Mouse (Mus musculus): Measurements from ENCODE around the gene B3gnt7.
A peak's percentile ranks its signal among the peaks of the same experiment; 100 is the strongest.

B3gnt7 gene

DNA sequence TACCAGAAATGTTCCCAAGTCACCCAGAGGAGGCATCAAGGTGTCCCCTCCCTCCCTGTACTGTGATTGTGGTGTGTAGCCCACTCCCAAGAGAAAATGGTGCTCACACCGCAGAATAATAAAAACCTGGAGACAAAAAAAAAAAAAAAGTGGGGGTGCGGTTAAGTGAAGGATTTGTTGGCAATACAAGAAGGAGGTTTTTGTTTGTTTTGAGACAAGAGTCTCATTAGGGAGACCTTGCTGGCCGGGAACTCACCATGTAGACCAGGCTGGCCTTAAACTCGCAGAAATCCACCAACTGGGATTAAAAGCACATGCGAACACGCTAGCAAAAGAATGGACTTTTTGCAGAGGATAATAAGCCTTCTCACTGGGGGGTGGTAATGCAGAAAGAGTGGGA, at the start of gene B3gnt7:
Gene B3gnt7, plus strand, starts transcription at position 301 of the 400 bp plus-strand sequence.
- DNase-seq = no peak

DNA sequence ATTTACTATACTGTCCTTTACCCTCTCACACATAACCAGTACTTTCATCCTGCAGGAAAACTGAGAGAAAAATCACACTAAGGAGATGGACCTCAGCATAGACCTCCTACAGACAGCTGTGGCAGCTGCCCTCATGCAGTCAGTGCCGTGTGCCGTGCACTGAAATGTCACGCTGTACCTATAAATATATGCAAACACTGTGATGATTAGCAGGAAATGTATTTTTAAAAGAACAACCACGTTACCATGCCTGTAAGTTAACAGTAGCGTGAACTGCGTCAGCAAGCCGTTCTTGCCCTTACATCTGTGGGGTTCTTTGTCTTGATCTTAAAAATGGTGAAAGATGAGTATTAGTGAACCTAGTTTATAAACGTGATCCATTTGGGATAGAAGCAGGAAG, 49.2 kb upstream of the B3gnt7 start:
- no peak for DNase-seq

GRCm38 (mm10) chr1:86256311-86256710, 46.3 kb upstream of the B3gnt7 start:
- DNase-seq = no peak

DNA sequence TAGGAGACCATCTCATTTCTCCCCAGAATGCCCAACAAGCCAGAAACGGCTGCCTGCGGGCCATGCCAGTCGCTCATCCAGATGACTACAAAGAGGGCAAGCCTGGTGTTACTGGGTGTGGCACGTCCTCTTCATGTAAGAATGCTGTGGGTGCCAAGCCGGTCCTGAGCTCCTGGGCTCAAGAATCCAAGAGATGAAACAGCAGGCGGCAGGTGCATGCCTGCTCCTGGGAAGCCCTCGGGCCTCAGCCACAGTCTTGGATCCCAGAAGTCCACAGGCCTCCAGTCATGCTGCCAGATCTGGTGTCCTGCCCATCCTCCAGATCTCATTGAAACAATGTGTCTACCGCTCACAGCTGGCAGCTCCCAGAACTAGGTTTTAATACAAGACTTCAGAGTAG, 45.4 kb upstream of the B3gnt7 start:
- no peak for DNase-seq

DNA sequence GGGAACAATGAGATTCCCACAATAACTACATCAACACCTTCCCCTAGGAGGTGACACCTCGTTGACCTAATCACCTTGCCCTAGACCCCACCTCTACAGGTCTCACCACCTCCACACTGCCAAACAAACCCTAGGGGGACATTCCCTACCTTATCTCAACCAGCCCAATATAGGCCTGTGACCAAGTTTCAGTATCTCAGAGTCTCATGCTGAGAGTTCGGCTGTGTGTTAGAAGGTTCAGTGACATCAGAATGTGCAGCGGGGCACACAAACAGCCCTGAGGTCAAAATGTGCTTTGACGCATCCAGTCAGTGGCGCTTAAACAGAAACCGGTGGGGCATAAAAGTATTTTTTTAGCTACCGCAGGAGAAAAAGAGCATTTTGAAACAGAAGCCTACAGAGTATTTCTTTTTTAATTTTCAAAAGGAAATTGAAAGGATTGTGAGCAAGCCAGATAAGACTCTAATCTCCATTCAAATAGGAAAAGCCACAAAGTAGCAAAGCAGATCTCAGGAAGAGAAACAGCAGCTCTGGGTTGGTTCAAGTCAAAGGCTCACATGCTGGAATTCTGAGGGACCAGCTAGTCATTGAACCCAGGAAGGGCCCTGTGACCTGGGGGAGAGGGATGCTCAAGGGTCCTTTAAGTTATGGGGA, 44.3 kb upstream of the B3gnt7 start:
- no peak for DNase-seq

DNA sequence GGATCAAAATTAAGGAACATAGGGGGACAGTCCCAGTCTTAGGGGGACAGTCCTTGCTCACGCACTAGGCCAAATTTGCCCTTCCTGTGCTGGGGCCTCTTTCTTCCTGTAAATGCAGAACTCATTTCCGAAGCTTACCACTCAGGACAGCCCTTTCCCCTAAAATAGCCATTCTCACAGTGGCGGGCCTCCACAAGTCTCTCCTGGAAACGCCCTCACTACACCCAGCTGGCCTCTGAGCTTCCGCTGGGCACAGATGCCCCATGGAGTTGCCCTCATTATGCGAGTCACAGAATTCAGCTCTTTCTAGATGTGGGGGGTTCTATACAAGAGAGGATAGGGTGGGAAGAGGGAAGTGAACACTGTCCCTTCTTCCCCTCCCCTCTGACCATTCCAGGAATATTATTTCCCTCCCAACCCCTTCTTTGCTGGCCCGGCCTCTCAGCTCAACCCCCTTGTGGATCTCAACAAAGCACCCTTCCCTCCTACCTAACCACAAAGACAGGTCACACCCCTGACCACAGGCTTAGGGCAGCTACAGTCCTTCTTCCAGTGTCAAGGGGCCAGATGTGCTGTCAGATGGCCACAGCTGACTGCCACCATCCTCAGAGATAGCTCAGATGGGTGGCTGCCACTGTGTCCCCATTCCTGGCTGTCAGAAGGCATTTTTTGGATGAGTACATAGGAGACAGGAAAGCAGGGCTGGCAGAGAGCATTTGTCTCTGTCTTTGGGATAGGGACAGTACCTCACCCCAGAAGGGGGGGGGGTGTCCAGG, 38.9 kb upstream of the B3gnt7 start:
- DNase-seq = no peak

- DNase-seq = peak in 1 of 2 experiments; percentile 14
Measured at GRCm38 (mm10) chr1:86265060-86265459, 37.6 kb upstream of the B3gnt7 start.

DNA sequence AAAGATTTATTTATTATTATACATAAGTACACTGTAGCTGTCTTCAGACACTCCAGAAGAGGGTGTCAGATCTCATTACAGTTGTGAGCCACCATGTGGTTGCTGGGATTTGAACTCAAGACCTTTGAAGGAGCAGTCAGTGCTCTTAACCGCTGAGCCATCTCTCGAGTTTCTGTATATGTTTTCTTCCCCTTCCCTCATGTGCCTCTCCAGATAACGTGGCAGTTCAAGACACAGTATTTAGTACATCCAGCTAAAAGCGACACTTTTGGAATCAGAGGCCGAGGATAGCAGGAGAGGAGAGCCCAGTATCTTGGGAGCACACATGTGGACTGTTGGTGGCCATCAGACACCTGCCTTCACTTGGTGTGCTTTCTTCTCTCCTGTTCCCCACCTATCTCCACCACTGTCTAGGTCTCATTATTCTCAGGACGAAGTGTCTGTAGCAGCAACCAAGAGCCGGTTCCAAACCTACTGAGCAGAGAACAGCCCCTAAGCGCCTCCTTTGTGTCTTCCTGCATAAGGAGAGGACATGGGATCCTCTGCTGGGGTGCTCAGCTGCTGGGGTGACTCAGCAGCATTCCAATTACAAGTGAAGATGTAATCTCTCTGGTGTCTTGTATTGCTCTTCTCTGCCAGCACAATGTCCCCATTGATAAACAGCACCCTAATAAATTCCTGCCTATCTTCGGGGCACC, 34.0 kb upstream of the B3gnt7 start:
- no peak for DNase-seq

- DNase-seq = no peak
Measured at GRCm38 (mm10) chr1:86269190-86269508, 33.5 kb upstream of the B3gnt7 start.

- DNase-seq = no peak
Measured at GRCm38 (mm10) chr1:86271707-86272106, 30.9 kb upstream of the B3gnt7 start.

GRCm38 (mm10) chr1:86277055-86277454, 25.6 kb upstream of the B3gnt7 start:
- DNase-seq = no peak

DNA sequence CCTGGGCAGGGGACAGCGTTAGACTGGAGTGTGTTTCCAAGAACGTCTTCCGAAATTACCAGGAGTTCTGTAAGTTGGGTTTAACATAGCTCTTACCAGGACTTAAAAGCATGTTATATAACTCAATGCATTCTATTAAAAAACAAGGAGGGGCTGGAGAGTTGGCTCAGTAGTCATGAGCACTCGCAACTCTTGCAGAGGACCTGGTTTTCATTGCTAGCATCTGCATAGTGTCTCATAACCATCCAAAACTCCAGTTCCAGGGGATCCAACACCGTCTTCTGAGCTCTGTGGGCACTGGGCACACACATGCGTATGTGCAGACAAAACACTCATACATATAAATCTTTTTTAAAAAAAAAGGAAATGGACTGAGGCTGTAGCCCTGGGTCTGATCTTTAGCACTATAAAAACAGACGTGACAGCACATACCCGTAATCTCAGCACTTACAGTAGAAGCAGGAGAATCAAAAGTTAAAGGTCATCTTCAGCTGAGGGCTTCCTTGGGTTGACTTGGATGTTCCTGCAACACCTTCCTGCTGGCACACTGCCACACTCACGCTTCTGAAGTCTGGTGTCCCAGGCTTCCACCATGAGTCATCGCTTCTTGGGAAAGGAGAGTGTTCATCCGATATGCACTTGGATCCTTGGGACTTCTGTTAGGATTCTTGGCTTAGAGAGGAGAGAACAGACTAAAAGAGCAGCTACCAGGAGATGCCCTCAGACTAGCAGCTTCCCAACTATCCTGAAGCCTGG, 20.7 kb upstream of the B3gnt7 start:
- no peak for DNase-seq

DNA sequence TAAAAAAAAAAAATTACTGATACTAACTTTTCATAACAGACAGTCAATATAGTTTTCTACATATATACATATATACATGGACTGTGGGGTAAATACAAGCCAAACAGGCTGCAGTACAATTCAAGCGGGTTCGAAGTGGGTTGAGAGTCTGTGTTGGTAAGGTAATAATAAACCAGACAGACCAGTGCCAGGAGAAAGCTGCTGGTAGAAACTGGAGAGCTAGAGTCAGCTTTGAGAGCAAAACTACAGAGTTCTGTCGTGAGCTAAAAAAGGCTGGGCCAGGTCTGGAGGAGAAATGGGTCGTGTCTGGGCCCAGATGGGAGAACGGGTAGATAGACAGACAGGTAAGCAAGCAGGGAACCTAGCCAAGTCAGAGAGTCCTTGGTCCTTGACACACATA, 18.5 kb upstream of the B3gnt7 start:
- DNase-seq = no peak

DNA sequence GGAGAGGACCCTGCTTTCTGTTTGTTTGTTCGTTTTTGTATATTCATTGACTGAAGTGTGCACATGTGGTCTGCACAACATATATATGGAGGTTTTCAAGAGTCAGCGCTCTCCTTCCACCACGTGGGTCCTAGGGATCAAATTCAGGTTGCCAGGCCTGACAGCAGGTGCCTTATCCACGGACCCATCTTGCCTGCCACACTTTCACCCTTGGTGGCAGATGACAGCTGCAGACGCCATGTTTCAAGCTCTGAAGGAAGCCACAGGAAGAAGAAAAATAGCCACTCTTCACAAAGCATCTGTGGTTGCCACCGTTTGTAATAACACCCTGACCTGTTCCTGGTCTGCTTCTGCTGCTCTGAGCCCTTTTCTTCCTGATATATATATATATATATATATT, 17.3 kb upstream of the B3gnt7 start:
- no peak for DNase-seq

- DNase-seq = no peak
Measured at GRCm38 (mm10) chr1:86287473-86287872, 15.2 kb upstream of the B3gnt7 start.

DNA sequence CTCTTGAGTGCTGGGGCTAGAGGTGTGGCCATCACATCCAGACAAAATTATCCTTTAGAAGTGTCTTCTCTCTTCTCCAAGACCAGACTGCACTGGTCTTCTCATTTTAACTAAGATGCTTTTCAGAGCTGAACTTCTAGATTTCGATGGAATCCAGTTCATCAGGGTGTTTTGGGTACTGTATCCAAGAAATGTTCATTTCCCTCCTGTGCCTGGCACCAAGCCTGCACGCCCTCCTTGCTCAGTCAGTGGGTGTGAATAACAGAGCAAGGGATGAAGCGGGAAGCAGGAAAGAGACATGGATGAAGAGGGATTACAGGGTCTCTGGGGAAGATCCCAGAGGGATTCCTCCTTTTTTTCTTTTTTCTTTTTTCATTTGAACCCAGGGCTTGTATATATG, 12.2 kb upstream of the B3gnt7 start:
- DNase-seq = no peak

DNA sequence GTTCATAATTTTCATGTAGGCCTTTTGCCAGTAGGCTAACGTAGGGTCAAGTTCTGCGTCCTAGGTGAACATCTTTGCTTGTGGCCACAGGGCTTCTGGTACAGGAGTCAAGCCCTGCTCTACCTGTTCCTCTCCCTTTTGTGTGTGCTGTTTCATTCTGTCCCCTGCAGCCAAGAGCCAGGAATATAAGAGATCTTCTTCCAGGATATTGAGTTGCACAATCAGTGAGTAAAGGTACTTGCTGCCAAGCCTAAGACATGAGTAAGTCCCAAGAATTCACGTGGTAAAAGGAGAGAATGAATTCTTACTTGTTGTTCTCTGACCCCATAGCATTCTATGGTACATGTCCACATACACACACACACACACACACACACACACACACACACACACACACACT, 9.5 kb upstream of the B3gnt7 start:
- DNase-seq = no peak

- no peak for DNase-seq
Measured at GRCm38 (mm10) chr1:86293868-86294267, 8.8 kb upstream of the B3gnt7 start.

- no peak for DNase-seq
Measured at GRCm38 (mm10) chr1:86294472-86294871, 8.2 kb upstream of the B3gnt7 start.

DNA sequence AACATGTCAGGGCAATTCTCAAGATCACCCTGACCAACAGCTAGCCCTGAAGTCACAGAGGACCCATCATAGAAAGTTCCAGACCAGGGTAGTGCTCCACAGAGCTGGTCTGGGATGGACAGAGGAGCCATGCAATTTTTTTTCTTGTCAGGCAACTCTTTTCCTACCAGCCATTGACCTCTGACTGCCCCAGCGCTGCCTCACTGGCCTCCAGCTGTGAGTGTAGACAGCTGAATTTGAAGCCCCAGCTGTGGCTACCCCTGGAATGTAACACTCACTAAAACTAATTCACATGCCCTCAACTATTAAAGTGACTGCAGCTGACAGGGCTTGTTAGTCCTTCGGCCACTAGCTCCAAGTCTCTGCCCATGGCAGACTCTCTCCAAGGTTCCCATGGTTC, 2.5 kb upstream of the B3gnt7 start:
- DNase-seq = no peak

DNA sequence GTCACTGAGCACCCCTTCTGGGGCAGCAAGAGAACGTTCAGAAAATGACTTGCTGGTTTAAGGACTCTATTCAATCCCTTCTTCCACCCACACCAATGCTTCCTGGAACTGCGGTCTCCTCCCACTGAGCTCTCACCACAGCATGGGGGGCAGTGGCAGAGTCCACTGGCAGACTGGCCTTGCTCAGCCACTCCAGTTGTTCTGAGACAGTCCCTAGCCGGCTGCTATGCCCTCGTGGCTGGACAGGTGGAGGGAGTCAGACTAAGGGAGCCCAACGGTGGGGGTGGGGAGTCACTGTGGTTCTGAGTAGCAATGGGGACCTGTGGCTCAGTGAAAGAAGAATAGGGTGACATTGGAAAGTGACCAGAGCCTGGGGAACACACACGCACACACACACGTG, 1.9 kb upstream of the B3gnt7 start:
- no peak for DNase-seq

DNA sequence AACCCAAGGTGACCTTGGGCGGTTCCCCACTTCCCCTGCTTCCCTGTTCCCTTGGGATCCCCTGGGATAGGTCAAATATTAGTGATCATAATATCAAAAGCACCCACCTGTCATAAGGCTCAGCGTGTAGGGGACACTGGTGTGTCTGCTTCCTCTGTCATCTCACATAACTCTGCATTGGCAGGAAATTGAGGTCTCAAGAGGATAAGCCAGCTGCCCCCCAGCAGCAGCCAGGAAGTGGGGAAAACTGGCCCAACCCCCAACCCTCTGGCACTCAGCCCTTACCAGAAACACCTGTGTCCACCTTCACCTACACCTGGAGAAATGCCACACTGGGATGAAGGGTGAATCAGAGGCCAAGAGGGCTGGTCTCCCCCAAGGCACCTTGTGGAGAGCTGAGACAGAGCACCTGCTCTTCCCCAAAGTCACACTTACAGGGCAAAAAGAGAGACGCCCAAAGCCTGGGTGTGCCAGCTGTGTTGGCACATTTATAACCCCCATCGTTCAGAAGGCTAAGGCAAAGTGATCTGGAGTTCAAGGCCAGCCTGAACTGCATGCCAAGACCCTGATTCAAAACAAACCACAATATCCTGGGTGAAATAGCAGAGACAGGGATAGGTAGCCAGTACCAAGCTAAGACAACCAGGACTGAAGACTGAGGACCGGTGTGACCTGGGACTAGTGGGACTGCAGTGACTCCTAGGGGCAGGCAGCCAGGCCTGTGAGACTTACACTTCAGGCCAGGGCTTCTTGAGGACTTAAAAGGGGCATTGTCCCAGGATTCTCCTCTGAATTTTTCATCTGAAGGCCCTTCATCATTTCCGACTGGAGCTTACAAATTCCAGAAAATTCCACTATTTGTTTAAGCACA, 1.2 kb upstream of the B3gnt7 start:
- peak; percentile 43 to 62 for DNase-seq

Data from thymus, adult 18-20 months (tissue).